Mouse (Mus musculus): ENCODE results near the gene Fam184a.

Fam184a gene

GRCm38 (mm10) chr10:53691263-53691662 lies 59.7 kb downstream of the Fam184a start:
- no peak for DNase-seq (ENCODE audit: inconsistent age in 2 of 2, low spot score in 1 of 2)

GRCm38 (mm10) chr10:53688952-53689584 lies 61.9 kb downstream of the Fam184a start:
- DNase-seq (ENCODE audit: inconsistent age in 2 of 2, low spot score in 1 of 2): no peak

GRCm38 (mm10) chr10:53688533-53688932 lies 62.4 kb downstream of the Fam184a start:
- no peak for DNase-seq (ENCODE audit: inconsistent age in 2 of 2, low spot score in 1 of 2)

- DNase-seq (ENCODE audit: inconsistent age in 2 of 2, low spot score in 1 of 2): no peak
Measured at GRCm38 (mm10) chr10:53687888-53688287, 63.0 kb downstream of the Fam184a start.

- no peak for DNase-seq (ENCODE audit: inconsistent age in 2 of 2, low spot score in 1 of 2)
Measured at GRCm38 (mm10) chr10:53685806-53686205, 65.1 kb downstream of the Fam184a start.

GRCm38 (mm10) chr10:53683226-53683625 lies 67.7 kb downstream of the Fam184a start:
- no peak for DNase-seq (ENCODE audit: inconsistent age in 2 of 2, low spot score in 1 of 2)

GRCm38 (mm10) chr10:53679690-53680557 lies 71.0 kb downstream of the Fam184a start:
- no peak for DNase-seq (ENCODE audit: inconsistent age in 2 of 2, low spot score in 1 of 2)

- no peak for DNase-seq (ENCODE audit: inconsistent age in 2 of 2, low spot score in 1 of 2)
Measured at GRCm38 (mm10) chr10:53661788-53662187, 89.1 kb downstream of the Fam184a start.

GRCm38 (mm10) chr10:53654239-53654638 lies 96.7 kb downstream of the Fam184a start:
- peak in 1 of 2 experiments; percentile 27 for DNase-seq (ENCODE audit: inconsistent age in 2 of 2, low spot score in 1 of 2)

GRCm38 (mm10) chr10:53650683-53651082 lies 100.2 kb downstream of the Fam184a start:
- no peak for DNase-seq (ENCODE audit: inconsistent age in 2 of 2, low spot score in 1 of 2)

- DNase-seq (ENCODE audit: inconsistent age in 2 of 2, low spot score in 1 of 2): peak in 1 of 2 experiments; percentile 58
Measured at GRCm38 (mm10) chr10:53641507-53641906, 109.4 kb downstream of the Fam184a start.

GRCm38 (mm10) chr10:53635246-53635971 lies 115.5 kb downstream of the Fam184a start:
- peak in 1 of 2 experiments; percentile 11 for DNase-seq (ENCODE audit: inconsistent age in 2 of 2, low spot score in 1 of 2)

GRCm38 (mm10) chr10:53634160-53634559 lies 116.8 kb downstream of the Fam184a start:
- DNase-seq (ENCODE audit: inconsistent age in 2 of 2, low spot score in 1 of 2): no peak

- DNase-seq (ENCODE audit: inconsistent age in 2 of 2, low spot score in 1 of 2): peak in 1 of 2 experiments; percentile 48
Measured at GRCm38 (mm10) chr10:53630339-53630738, 120.6 kb downstream of the Fam184a start, which contains the start of gene Mcm9. Mcm9 (minus strand) TSS chr10:53630439.

- peak; percentile 97 to 99 for DNase-seq (ENCODE audit: inconsistent age in 2 of 2, low spot score in 1 of 2)
Measured at GRCm38 (mm10) chr10:53629918-53630250, 121.0 kb downstream of the Fam184a start.

- peak; percentile 93 to 97 for DNase-seq (ENCODE audit: inconsistent age in 2 of 2, low spot score in 1 of 2)
Measured at GRCm38 (mm10) chr10:53629247-53629917, 121.5 kb downstream of the Fam184a start.

GRCm38 (mm10) chr10:53615850-53616616 lies 134.9 kb downstream of the Fam184a start:
- DNase-seq (ENCODE audit: inconsistent age in 2 of 2, low spot score in 1 of 2): peak; percentile 18 to 67

GRCm38 (mm10) chr10:53613955-53614354 lies 137.0 kb downstream of the Fam184a start:
- DNase-seq (ENCODE audit: inconsistent age in 2 of 2, low spot score in 1 of 2): no peak

- DNase-seq (ENCODE audit: inconsistent age in 2 of 2, low spot score in 1 of 2): no peak
Measured at GRCm38 (mm10) chr10:53612172-53612571, 138.8 kb downstream of the Fam184a start.

- DNase-seq (ENCODE audit: inconsistent age in 2 of 2, low spot score in 1 of 2): no peak
Measured at GRCm38 (mm10) chr10:53608274-53608673, 142.6 kb downstream of the Fam184a start.
